Mouse (Mus musculus) cerebellum, adult (tissue): ENCODE measurements around the gene Plekho2.
A peak's percentile ranks its signal among the peaks of the same experiment; 100 is the strongest.

ENCODE experiments used
- ATAC-seq: cut with Nextera tagmentation; 2 replicates; pipeline ENCODE4 v1.9.2; 2017; ENCODE audit warnings: mild to moderate bottlenecking, moderate library complexity, mixed read lengths; ENCODE audit not compliant: insufficient number of reproducible peaks, low FRiP score, low TSS enrichment

The Plekho2 gene

DNA sequence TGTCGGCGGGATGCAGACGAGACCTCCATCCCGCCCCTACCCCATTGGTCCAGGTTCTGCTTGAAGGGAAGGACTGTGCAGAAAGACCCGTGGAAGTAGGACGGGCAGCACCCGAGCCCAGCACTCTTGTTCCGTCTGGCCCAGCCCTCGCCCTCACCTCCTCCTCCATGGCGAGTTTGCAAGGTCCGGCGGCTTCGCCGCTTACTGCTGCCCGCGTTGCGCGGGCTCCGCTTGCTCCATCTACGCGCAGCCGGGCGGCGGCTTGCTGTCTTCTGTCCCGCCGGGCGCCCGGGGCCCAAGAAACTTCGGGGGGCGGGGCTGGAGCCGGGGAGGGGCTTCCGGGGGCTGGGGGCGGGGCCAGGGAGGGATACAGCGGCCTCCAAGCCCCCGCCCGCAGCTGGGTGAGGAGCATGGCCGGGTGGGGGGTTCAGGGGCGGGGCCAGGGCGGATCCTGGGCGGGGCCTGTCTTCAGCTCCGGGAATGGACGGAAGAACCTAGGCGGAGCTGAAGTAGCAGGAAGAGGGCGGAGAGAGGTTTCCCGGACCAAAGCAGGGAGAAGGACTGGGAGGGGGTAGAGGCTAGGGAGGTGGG is at the start of gene Plekho2:
Plekho2 (minus strand) TSS at position 260 of the 591 bp plus-strand sequence.
- ATAC-seq = peak; percentile 65; the same call in 1 of the 2 replicates

DNA sequence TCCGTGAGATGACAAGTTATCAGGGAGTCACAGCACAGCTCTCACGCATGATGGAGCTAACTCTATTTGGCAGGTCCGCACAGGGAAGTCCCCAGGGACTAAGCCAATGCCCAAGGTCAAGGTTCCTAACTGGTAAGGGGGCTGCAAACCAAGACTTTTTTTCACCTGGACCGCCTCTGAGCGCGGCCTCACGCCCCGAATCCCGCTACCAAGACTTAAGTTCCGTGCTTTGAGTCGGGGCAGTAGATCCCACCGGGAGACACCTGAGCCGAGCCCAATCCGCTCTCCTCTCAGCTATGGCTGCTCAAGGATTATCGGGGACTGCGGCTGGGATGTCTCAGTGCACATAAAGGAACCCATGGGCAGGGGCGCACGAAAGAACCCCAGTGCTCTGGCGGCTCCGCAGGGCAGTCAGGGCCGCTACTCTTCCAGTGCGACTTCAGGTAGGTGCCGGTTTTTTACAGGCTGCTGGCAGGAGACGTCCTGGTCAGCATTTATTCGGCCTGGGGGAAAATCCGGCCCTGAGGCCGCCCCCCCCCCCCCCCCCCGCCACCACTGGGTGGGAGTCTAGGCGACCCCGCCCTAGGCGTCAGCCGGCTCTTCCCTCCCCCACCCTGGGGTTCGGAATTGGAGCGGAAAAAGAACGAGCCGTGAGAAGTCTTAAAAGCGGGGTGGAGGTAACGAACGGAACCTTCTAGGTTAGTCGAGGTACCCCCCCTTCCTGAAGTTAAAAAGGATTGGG is 49.4 kb upstream of the Plekho2 start, which contains the start of gene Rbpms2:
Rbpms2 (plus strand) TSS at position 624 of the 742 bp plus-strand sequence.
- ATAC-seq = no peak

DNA sequence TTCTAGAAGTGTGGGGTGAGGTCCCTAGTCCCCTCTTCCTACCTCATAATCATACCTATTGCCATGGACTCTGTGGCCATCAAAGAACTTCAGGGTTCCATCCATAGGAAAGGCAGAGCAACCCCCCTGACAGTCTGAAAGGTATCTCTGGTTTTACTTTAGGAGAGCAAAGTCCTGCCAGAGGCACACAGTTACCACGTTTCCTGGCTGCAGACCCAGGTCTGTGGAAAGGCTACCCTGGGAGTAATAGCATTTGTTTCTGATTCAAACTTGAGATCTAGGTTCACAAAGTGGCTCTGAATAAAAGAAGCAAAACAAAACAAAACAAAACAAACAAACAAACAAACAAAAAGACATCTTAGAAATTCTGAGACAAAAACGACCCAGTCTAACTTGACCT is 44.4 kb upstream of the Plekho2 start:
- no peak for ATAC-seq

DNA sequence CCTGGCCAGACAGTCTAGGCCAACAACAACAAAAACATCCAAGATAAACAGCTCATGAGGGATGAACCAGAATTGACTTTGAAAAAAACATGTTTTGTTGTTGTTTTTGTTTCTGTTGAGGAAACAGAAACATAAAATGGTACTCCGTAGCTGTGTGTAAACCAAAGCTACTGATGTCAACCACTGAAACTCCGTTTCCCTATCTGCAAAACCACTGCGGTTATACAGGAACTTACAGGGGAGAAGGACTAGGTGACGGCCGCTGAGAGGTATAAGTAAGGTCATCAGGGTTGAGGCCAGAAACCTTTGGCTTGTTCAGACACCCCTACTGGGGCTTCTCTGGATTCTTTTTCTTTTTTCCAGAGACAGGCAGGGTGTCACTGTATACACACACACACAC is 43.0 kb upstream of the Plekho2 start:
- no peak for ATAC-seq

DNA sequence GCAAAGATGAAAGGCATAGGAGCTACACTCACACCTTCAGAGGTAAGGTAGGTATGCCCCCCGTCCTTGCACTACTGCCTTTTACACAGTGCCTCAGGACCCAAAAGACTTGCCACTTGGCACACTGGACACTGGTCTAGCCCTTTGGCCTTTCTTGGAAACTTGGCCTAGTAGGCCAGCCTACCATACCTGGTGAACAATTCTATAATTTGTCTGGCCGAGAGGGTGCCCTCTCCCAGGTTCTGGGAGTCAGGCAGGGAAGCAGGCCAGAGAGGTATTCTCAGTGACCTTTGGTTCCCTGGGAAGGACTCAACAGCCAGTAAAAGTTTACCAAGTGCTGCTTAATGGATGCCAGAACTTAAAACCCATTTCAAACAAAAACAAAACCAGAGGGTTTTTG is 41.8 kb upstream of the Plekho2 start:
- no peak for ATAC-seq

DNA sequence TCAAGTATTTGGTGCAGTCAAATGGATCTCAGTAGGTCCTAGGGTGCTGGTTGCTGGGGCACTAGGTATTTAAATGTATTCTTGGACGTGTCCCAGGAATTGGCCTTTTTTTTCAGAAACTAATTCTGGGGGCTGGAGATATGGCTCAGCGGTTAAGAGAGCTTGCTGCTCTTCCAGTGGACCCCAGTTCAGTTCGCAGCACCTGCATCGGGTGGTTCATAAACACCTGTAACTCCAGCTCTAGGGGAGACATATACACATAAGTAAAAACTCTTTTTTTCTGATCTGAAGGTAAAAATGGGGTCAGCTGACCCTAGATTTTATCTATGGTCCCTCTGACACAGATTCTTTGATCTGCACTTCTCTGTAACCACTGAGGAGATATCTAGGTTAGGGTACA is 41.4 kb upstream of the Plekho2 start:
- ATAC-seq = no peak

DNA sequence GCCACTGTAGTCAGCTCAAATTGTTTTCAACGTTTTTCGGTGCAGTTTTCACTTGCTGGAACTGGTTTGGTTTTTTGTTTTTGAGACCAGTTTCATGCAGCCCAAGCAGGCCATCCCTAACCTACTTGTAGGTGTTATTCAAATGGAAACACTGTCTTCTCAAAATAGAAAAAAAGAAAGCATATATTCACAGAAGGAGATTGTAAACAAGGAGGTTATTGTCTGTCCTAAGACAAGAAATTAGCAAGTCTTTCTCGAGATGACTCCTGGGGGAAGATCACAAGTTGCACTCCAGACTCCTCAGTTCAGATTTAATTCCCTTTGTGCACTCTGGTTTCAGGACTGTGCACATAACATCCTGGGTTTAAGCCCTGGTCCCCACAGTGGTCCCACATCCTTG is 39.5 kb upstream of the Plekho2 start:
- ATAC-seq = no peak

DNA sequence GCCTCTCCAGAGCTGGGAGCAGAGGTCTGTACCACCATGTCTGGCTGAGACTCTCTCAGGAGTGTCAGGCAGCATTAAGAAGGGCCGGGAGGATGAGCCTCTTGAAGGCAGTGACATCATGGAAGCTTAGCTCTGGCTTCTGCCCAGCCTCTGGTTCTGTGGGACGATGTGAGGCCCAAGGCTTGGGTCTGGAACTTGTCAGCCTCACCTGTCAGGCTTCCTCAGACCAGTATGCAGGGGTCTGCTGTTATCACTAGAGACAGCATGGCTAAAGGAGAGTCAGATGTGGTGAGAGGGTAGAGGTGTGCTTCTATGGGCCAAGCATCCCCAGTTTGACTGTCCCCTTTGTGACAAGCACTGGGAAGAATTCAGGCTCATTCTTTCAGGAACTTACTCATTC is 33.3 kb upstream of the Plekho2 start:
- ATAC-seq = no peak

DNA sequence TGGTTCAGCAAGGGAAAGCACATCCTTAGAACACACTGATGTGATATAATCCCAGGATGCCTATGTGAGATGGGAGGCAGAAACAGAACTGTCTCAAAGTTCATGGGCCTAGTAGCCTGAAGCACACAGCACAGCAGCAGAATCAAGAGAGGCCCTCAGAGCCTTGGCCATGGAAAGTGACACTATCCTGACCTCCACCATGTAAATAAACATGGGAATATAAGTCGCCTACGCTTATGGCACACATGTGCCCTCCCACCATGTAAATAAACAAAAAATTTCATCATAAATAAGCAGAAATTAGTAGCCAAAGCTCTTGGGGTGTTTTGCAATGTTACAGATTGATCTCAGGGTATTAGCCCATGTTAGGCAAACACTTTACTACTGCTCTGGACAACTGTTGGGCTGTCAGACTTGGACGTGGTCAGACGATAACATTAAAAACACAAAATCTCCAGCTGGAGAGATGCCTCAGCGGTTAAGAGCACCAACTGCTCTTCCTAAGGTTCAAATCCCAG is 32.2 kb upstream of the Plekho2 start:
- ATAC-seq = no peak

DNA sequence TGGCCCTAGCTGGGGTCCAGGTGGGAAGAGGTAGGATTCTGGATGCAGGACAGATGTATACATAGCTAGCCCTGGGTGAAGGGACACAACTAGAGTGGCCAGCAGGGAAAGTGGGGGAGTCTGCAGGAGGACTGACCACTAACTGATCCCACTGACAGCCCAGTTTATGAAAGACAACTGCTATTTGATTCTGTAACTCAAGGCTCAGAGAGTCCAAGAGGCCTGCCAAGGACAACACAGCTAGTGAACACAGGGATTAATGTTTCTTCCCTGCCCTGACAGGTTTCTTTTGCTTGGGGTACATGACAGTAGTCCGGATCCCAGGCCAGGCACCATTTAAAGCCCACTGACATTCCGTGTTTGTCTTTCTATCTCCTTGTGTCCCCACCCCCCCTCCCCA is 27.3 kb upstream of the Plekho2 start:
- ATAC-seq = no peak

DNA sequence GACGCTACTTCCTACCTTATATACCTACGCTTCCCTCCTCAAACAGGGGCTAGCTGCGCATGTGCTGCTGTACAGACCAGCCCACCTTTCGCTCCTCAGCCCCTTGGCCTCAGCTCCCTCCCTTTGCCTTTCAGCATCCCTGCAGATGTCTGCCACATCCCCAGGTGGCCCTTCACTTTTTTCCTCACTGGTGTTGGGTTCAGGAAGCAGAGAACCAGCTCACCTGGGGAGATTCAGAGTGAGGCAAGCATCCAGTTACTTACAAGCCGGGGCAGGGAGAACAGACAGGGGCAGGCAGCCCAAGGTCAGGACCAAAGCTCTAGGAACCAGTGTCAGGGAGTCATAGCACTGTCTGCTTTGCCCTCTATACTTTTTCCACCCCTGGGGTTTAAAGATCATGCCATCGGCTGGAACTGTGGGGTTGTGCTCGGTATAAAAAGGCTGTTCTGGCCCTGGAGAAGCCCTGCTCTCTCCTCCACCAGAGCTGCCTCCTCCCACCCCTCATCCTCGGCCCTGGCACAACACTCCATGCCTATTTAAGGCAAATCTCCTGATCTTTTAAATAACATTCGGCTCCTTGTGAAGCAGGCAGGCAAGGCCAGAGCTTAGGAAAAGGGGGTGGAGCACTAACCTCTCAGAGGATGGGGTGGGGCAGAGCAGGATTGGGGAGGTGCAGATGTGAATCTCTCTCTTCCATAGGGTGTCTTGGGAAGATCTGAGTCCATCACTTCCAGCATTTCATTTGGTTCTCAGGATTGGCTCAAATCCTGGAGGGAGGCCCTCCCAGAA is 26.7 kb upstream of the Plekho2 start:
- no peak for ATAC-seq

DNA sequence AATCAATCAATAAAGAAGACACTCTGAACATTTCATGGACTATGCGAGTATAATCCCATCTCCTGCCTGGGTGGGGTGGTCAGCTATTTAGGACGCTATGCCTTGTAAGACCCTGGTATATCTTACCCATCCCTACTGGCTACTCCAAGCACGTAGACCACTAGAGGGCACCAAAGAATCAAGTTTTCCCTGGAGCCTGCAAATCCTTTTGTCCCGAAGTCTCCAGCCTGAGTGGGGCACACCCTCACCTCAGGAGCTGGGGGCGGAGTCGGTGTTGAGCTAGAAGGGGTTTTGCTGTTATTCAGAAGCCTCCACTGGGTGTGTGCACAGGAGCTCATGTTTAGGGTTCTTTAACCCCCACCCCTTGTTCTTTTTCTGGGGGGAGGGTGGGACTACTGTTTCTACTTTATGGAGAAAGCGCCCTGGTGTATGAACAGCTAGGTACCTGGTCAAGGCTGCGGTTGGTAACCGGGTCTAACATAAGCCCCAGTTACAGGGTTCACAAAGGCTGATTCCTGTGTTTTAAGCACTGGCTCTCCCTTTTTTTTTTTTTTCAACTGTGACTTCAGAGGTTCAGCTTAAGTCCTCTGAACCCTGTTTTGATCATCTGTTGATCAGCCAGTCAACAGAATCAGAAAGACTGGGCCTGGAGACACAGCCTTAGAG is 25.8 kb upstream of the Plekho2 start:
- peak; percentile 40; the same call in 1 of the 2 replicates for ATAC-seq

DNA sequence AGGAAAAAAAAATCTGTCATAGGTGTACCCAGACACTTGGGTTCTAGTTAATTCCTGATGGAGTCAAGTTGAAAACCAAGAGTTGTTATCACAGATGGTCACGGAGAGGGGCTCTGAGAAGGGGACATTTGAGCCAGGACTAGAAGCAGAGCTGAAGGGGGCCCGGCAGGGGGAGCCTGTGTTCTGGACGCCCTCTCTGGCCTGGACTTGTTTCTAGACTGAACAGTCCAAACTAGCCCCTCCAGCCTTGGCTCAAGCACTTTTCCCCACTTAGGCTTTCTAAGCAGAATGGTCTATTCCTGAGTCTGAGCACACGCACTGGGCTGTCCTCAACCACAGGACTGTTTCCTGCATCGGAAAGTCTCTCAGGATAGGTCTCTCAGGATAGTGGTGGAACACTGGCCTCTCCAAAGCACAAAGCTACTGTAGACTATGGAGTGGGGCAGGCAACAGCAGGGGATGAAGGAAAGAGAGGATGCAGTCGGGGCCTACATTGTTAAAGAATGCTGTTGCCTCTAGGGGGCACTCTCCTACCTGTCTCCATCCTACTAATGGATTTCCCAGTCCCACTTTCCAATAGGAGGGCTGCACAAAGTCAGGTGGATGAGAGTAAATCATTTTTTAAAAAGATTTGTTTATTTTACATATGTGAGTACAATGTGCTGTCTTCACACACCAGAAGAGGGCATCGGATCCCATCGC is 23.7 kb upstream of the Plekho2 start:
- no peak for ATAC-seq

DNA sequence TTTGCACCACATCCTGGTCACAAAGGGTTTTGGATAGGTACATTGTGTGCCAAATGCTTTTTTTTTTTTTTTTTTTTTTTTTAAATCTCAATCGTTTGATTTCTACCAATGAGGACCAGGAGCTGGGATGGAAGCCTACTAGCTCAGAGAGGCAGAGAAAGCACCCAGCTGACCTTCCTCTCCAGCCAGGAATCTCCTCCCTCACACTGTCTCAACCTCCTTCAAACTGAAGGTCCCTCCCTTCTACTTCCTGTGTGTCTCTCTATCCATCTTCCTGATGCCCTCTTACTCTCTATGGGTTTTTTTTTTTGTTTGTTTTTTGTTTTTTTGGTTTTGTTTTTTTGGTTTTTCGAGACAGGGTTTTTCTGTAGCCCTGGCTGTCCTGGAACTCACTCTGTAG is 21.1 kb upstream of the Plekho2 start:
- ATAC-seq = no peak

DNA sequence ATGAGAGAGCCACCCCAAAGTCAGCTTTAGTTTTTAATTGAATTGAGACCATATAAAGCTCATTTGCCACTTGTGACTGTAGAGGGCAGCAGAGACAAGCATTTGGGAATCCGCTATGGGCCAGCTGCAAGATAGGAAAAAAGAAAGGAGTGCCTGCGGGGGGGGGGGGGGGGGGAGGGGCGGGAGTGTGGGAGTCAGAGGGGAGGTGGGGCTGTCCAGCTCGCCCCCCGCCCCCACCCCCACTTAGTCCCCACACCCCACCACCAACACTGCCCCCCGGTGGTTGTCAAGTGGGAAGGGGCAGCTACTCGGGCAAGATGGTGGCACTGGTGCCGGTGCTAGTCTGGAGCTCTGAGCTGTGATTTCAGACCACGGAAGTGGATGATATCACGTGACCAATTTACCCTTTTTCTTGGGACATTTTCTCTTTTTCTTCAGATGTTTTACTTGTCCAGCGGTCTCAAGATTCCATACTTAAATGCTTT is 19.0 kb upstream of the Plekho2 start:
- no peak for ATAC-seq

DNA sequence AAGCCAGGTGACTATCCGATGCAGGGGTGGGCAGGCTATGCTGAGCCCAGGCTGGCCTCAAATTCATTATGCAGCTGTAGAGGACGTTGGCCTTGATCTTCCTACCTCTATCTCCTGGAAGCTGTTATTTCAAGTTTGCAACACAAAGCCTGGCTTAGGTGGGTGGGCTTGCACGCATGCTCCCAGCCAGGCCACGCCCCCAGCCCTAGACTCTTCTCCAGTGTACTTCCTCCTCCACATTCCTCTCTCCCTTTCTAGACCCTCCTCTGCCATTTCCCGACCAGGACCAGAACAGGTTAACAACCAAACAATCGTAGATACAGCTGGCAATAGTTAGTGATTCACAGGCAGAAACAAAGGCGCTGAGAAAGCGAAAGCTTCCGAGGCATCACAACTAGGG is 13.8 kb upstream of the Plekho2 start:
- ATAC-seq = no peak

DNA sequence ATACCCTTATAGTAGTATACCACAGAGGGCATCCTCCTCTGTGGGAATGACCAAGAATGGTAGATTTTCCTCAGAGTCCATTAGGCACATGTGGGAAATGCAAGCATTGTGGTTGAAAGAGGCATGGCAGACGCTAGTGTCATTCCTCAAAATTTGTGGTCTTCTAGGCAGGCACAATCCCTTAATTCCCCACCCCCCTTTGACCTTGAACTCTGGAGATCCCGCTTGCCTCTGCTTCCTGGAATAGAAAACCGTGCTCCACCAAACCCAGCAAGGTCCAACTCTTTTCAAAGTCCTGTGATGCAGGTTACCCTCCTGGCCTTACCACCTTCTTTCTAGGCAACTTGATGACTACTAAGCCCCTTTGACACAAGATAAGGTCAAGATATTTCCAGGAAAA is 12.9 kb upstream of the Plekho2 start:
- no peak for ATAC-seq

DNA sequence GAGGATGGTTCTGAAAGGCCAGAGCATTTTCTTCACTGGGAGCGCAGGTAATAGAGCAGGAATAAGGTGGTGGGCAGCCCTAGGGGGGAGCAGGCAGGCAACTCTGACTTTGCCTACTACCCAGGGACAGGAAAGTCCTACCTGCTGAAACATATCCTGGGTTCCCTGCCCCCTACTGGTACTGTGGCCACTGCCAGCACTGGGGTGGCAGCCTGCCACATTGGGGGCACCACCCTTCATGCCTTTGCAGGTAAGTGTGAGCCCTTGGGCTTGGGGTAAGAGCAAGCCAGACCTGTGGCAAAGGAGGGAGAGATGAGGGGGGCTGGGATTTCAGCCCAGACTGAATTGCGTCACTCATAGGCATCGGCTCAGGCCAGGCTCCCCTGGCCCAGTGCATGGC is 9.3 kb upstream of the Plekho2 start:
- no peak for ATAC-seq

DNA sequence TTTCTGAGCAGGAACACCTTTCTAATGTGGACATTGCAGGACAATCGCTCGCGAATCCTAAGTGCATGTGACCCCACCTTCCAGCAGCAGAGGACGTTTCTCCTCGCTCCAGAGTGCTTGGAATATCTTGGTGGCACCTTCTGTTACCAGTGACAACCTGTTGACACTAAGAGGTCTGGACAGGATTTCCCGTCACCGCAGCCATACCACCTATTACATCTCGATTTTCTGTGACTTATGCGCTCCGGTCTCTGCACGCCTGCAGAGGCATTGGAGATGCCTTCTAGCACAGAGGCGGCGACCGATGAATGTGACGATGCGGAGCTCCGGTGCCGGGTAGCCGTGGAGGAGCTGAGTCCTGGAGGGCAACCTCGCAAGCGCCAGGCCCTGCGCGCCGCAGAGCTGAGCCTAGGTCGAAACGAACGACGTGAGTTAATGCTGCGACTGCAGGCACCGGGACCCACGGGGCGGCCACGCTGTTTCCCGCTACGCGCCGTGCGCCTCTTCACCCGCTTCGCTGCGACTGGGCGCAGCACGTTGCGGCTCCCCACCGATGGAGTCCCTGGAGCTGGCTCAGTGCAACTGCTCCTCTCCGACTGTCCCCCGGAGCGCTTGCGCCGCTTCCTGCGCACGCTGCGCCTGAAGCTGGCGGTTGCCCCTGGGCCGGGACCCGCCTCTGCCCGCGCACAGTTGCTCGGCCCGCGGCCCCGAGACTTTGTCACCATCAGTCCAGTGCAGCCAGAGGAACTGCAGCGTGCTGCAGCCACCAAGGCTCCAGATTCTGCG is 7.9 kb upstream of the Plekho2 start:
- ATAC-seq = peak; percentile 20; the same call in 1 of the 2 replicates
